Mouse (Mus musculus): Measurements from ENCODE around the gene Lrrc73. TPM values are rescaled to one million over a fixed set of nuclear protein-coding genes. Genes with fewer than 3 reads are reported as not detected.

Gene Lrrc73
- total RNA-seq, 2 experiments from 2014 or later = 0.33 to 0.35 TPM

DNA sequence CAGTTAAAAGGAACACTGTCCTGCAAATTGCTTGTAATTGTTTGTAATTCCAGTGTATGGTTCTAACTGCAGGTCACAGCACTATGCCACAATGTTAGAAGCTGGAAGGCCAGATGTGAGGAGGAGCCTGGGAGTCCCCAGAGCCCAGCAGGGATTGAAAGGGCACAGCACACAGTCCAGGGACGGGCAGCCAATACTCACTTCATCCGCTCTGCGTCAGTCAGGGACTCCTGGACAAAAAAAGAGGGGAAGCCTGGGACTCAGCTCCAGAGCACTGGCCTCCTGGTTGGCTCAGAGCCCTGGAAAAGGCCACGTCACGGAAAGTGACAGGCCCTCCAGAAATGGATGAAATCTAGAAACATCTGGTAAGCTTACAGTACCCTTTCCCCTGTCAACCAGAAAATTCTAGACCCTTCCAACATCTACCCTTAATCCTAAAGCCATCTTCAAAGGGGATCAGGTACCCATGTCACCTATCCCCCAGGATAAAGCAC is 8.9 kb downstream of the Lrrc73 start:
- DNase-seq = no peak

DNA sequence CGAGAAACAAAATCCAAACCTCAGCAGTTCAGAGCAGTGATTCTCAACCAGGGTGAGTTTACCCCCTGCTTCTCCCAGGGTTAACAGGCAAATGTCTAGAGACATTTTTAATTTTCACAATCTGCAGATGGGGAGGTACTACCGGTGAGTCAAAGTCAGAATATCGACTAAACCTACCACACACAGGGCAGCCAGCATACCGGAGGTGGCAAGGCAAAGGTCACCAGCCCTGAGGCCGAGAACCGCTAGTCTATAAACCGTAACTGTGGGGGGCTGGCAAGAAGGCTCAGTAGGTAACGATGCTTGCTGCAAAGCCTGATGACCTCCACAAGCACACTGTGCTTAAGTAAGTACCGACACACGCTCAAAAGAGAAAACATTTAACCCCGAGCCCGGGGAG is 12.2 kb downstream of the Lrrc73 start:
- no peak for DNase-seq

DNA sequence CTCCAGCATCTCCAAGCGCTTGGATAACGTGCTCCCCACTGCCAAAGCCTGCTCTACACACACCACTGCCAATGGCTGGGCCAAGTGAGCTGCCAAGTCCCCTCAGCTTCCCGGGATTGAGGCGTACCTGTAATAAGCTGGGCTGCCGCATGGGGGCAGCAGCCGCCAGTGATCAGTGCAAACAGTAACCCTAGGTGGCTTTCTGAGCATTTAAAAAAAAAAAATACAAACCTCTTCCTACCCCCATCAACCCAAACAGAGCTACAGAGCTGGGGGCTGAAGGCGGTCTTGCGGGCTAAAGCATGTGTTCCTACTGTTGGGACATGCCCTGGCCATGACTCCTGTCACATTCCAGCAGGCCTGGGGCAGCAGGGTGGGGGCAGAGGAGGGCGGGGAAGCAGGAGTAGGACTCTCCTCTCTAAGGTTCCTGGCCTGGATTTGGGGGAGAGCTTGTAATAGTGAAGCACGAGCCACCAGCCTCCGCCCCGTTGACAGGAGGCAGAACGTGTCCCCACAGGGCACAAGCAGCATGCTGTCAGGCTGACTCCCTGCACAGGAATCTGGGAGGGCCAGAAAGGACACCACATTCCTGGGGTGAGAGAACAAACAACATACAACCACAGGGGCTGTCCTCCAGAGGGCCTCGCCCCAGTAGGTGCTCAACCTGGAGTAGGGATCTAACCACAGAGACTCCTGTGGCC is 12.7 kb downstream of the Lrrc73 start:
- DNase-seq = peak; percentile 79

DNA sequence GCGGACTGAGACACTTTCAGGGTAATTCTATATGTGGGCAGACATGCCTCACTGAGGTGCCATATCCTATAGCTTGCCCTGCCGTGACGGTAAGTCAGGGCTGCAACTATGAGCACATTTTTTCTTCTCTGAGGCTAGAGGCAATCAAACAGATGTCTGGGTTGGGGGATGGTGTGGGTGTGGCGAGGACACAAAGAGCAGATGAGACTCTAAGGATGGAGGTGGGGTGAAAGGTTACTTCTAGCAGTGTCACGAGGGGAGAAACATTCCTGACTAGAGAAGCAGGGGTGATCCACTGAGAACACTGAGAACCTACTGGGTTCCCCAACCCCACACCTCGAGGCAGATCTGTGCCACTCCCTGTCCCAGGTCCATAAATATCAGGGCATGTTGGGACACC is 13.7 kb downstream of the Lrrc73 start:
- DNase-seq = no peak

DNA sequence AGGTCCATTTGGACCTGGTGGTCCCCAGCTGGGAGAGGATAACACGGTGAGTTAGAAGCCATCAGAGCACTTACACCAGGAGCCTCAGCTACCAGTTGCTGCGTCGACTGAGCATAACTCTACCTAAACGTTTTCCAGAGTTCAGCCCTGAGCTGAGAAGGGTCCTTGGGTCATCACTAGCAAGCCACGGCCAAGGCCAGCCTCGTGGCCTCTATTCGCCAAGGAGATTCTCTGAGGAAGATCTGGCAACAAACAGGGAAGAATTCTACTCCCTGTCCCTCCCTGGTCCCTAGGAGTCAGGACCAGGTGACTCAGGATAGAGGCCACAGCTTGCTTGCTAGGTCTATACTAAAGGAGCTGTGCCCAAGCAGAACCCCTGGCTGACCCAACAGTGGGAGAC is 14.2 kb downstream of the Lrrc73 start:
- no peak for DNase-seq

DNA sequence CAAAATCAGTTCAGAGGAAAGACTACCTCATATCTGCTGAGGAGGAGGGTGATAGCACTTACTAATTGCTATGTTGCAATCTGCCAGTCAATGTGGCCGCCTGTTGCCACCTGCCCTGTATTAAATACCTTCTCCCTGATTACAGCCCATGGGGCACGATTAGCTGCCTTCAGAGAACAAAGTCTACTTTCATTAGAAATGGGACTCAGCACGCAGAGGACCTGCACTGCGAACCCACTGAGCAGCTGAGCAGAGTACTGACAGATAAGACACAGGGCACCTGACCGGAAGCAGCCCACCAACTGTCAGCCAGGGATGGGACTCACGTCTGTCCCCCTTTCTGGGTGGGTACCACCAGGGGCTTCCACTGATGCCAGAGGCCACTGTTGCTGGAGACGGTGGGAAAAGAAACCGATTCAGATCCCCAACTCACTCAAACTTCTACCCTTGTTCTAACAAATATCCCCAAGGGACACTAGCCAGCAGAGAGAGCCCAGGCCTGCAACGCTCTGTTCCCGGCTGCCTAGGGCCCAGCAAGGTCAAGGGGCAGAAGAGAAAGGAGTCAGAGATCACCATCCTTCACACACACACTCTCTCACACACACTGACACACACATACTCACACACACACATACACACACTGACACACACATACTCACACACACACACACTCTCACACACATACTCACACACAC is 14.8 kb downstream of the Lrrc73 start:
- DNase-seq = no peak

DNA sequence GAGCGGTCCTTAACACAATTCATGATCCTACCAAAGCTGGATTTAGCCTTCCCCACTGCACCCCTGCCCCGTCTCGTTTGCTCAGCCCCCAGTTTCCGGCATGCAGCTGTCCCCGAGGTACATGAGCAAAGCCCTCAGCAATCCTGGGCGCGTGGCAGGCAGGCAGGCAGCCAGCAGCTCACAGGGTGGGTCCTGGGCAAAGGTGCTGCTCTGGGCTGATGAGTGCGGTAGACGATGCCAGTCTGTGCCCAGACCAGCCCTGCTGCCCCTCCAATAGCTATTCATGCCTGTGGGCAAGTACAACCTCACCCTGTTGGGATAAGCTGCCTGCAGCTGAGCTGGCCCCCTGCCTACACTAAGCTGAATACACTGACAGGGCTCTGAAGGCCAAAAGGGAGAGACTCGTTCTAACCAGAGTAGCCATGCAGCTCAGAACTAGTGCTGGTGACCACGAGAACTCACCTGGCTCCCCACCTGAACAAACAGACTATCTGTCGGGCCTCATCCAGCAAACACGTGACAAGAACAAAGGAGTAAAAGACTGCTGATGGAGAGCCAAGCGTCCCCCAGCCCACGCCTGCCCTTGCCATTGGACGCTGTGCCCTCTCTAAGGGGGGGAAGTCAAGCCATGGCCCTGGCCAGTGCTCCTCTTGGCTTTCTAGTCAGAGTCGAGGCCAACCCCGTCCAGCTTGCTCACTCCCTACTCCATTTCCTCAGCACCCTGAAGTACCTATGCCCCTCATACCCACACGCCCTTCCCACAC is 16.6 kb downstream of the Lrrc73 start:
- peak; percentile 60 for DNase-seq

DNA sequence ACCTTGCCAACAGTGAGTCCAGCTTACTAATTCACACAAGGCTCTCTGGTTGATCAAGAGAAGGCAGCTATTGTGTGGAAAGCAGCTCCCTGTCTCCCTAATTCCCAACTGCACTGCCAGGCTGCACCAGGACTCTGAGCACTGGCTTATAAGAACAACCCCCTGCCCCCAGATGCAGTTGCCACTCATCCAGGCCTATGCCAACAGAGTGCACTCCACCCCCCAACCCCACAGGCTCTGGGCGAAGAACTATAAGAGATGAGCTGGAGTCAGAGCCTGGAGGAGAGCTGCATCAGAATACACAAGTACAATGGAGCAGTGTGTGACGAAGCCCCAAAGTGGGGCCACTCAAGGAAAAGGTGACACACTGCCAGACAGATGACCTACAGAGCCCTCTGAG is 18.7 kb downstream of the Lrrc73 start:
- DNase-seq = no peak

DNA sequence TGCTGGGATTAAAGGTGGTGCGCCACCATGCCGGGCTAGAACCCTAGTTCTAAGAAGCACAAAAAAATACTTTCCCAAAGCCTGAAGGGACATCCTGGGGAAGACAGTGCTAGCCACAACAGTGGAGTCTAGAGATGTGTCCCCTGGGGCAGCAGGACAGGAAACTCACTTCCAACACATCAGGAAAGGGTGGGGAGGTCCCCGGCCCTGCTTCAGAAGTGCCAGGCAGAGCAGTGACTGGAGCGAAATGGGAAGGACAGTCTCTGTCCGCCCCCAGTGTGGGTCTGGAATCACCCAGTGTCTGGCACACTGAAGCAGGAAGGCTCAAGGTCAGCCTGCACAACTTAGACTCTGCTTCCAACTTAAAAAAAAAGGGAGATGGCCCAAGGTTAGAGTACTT is 19.3 kb downstream of the Lrrc73 start:
- DNase-seq = no peak

DNA sequence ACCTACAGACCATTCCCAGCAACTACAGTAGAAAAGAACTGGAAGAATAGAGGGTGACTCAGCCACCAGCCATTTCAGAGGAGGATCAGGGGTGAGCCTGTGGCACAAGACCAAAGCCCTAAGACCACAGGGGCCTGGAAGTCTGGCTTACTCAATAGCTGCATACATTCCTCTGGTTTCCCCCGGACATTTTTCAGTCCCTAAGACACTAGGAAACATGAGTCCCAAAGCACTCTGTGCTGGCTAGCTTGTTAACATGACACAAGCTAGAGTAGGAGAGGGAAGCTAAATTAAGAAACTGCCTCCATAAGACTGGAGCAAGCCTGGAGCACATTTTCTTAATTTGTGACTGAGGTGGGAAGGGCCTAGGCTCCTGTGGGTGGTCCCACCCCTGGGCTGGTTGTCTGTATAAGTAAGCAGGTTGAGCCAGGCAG is 20.5 kb downstream of the Lrrc73 start:
- DNase-seq = no peak

DNA sequence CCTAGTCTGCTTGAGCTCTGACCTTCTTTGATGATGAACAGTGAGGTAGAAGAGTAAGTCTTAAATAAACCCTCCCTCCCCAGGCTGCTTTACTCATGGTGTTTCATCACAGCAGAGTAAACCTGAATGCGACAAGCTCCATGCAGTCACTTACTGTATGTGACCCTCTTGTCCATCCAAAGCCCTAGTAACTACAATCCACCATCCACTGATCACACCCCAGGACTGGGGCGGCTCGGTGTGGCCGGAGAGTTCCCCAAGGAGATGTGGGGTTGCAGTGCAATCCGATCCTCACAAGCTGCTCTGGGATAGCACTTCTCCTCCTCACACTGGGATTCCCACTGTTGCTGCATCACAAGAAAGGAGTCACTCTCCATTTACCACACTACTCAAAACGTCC is 21.1 kb downstream of the Lrrc73 start:
- no peak for DNase-seq

DNA sequence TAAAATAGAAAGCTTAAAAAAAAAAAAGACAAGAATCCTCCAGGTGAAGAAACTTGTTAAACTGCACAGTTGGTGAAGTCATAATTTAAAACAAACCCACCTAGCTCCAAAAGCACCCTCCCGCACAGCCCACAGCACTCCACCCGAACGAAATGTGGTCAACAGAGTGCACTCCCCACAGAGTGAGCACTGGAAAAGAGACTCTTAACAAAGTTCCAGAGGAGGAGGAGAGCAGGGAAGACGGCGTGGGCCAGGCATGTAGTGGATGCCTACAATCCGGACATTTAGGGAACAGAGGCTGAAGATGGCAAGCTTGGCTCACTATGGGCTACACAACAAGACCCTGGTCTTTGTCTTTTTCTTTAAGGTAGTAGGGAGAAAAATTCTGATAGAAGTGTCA is 21.7 kb downstream of the Lrrc73 start:
- no peak for DNase-seq

DNA sequence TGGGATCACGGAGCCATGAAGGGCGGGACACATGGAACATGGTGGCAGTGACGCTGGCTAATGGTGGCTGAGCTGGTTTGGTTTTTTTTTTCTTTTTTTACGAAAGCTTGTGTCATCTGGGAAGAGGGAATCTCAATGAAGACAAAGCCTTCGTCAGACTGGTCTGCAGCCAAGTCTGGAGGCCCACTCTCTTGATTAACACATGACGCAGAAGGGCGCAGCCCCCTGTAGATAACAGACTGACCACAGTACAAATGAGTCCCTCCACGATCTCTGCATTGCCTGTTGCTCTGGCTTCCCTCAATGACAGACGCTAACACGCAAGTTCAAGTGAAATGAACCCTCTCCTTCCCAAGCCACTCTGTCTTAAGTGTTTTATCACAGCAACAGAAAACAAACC is 22.2 kb downstream of the Lrrc73 start:
- no peak for DNase-seq

DNA sequence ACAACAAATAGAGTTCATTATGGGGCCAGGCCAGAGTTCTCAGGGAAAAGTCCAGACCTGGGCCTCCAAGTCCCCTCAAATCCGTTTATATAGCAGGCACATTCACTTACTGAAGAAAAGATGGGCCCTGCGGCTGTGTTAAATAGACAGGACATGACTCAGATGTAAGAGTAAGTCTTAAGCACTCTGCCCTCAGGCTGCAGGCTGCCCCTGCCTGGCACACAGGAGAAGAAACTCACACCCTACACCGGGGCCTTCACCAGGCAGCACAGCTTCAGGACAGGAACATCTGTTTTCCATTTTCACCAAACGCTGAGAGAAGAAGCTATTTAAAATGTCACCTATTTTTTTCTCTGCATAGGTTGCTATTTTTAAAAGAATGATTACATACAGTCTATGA is 24.3 kb downstream of the Lrrc73 start:
- no peak for DNase-seq

DNA sequence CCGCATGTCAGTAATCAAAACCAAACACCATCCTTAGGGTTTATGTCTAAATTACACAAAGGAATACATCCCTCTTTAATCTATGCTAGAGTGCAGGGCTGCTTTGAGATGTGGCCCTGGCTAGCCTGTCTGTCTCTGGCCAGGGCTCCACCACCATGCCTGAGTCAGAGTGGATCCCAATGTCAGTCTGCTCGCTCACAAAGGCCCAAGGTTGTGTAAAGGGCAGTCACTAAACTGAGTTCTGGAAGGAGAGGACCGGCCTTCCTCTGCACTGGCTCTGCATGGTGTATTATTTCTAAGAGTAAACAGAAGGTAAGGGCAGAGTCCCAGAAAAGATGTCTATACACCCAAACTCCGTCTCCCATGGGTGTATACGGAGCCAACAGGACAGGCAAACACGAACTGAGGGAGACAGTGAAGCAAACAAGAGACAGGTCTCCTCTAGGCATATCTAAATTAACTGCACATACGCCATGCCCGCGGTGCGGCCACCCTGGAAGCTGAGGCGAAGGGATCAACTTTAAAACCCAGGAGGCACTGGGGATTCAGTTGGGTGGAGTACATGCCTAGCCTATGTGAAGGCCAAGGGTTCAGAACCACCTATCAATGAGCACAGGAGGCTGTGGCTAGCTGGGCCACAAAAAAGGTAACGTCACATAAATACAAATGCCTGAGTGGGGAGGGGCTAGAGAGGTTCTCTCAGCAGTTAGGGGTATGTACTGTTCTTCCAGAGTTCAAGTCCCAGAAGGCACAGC is 24.9 kb downstream of the Lrrc73 start:
- DNase-seq = no peak

DNA sequence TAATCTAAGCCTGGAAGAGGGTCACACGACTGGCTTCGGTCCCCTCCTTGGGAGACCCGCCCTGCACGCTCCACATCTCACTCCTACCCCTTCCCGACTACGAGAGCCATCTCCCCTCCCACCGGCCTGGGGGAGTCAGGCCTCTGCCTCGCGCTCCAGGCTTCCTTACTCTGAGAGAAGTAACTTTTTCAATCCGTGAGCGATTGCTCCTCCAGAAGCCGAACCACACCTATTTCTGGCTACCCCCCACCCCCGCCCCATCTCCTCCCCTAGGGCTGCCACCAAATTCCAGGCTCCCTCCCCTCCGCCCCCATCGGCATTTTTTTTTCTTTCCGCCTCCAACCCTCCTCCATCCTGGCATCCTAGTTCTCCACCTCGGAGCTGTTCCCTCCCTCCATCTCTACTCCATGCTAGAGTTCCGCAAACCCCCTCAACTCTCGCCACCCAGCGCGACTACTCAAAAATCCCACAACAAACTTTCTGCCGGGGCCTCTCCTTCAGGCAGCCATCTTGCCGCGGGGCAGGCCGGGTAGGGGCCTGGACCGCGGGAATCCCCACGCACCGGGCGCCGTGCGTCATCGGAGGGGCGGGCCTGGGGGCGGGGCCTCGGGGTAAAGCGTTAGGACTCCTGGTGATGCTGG is 29.3 kb downstream of the Lrrc73 start, which contains the start of gene Tjap1:
TSS of gene Tjap1 (minus strand) at position 544 of the 641 bp plus-strand sequence.
- DNase-seq = peak; percentile 92

DNA sequence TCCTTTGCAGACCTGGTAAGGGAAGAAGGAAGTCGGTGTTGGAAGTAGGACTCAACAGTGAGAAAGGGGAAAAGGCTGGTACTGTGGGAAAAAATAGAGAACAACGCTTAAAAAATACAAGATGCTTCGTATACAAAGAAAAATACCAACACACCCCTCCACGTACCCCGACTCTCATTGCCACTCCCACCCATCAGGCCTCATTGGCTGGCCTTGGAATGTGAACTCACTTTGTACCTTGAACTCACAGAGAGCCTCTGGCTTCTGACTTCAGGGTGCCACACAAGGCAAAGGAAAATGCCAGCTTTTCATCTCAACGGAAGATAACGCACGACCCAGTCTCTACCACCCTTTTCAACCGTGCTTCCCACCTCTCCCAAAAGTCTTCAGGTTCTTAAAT is 29.8 kb downstream of the Lrrc73 start:
- no peak for DNase-seq

DNA sequence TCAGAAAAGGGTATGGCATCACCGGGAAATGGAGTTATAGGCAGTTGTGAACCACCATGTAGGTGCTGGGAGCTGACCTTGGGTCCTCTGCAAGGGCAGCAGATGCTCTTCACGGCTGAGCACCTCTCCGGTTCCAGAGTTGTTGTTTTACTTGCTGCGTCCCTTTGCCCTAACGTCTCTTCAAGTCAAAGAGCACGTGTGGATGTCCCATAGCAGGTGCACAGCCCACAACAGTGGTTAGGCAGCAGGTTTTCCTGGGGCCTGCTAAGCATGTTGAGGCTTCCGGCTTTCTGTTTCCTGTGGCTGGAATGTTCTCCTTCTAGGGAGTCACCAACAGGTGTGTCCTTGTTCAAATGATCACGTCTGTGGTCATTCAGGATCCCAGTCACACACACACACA is 30.6 kb downstream of the Lrrc73 start:
- no peak for DNase-seq

DNA sequence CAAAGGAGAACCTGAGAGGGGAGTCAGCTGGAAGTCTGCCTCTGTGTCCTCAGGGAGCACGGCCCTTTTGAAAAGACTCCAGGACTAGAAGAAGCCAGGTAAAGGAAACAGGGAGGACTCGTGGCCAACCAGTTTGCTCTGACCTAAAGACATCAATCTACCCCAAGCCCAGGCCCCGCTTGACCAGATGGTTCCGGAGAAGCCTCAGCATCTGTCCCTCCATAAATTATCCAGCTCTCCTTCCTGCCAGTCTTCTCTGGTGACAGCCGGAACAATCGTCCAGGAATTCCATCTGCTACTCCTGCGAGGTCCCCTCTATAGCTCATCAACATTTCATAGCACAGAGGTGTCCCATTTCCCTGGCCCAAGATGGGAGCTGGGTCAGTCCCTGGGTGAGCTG is 31.3 kb downstream of the Lrrc73 start:
- no peak for DNase-seq

DNA sequence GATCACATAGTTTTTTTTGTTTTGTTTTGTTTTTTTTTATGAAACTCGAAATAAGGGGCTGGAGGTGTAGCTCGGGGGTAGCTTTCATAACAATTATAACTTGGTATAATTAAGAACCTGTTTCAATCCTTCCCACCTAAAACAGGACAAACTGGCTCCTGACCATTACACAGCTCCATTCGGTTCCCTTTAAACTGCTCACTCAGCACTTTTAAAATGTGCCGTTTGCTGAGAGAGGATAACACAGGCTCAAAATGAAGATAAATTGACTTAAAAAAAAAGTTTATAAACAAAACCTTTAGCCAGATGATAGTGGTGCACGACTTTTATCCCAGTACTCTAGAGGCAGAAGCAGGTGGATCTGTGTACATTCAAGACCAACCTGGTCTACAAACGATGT is 32.1 kb downstream of the Lrrc73 start:
- DNase-seq = no peak

DNA sequence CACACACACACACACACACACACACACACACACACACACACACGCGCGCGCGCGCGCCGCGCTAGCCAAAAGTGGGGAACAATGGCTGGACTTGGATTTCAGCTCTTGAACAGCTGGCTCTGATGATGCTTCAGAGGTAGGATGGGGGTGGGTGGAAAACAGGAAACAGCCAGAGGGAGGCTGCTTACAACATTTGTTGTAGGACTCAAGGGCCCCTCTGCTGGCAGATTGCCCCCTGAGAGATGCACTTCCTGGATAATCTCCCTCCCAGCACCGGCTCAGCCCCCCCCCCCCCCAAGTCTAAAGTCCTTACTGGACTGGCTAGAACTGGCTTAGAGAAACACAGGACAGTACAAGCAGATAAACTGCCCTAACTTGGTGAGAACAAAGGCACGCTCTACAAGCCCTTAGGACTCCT is 34.4 kb downstream of the Lrrc73 start:
- peak; percentile 64 for DNase-seq

DNA sequence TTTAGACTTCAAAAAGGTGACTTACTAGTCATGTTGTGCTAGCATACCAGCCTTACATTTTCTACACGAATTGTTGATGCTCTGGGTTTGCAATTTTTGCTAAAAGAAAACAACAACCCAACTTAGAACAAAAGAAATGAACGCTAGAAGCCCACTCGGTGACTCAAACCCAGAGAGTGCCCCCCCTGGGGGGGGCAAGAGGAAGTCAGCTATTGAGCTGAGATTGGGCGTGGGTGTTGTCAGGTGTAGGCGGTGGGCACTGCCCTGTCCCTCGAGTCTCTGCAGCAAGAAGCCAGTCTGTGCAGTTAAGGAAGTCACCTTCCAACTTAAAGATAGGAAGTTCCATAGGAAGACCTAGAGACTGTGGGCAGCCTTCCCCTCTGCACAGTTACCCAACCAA is 43.3 kb downstream of the Lrrc73 start:
- DNase-seq = no peak

Measured in gastrocnemius, postnatal 25 days (tissue).